Mouse (Mus musculus) left cerebral cortex, postnatal 25 days (tissue): ENCODE measurements around the gene Mrrf. TPM values are rescaled to one million over a fixed set of nuclear protein-coding genes. Genes with fewer than 3 reads are reported as not detected.

ENCODE experiments used
- DNase-seq, 2 experiments: peaks; one replicate each; pipeline ENCODE4 v3.0.0; 2022; ENCODE audit warnings: low spot score in 2 of 2, mixed read lengths in 1 of 2
- intact Hi-C: fragments of 180-260 bp; cut with DNase I; formaldehyde crosslinking; loops from one replicate; pipeline ENCODE4 v1.15.1; 2025
- total RNA-seq, 2 experiments: library from RNA; stranded (reverse); gene quantifications; 2 replicates each; pipeline ENCODE4 v1.2.3; 2021

Gene Mrrf
- total RNA-seq = 10 to 100 TPM; 15.5 to 20.0 TPM

GRCm38 (mm10) chr2:36136300-36136941 is at the start of gene Mrrf, which contains the start of gene Rbm18:
Gene Mrrf (plus strand): TSS chr2:36136389.
Gene Rbm18 (minus strand): TSS chr2:36136773.
- intact Hi-C loops = loop anchor here (5.0 kb wide), 4 partner anchors 61 to 129 kb away; partner anchors contain the start of genes Morn5 and Ndufa8
- peak; percentile 93 to 97 for DNase-seq

- DNase-seq = no peak
- intact Hi-C loops = no loop called here
Measured at GRCm38 (mm10) chr2:36089190-36089589, 47.0 kb upstream of the Mrrf start.

- DNase-seq = no peak
- intact Hi-C loops = no loop called here
Measured at GRCm38 (mm10) chr2:36090853-36091741, 45.1 kb upstream of the Mrrf start.

- no peak for DNase-seq
- intact Hi-C loops = no loop called here
Measured at GRCm38 (mm10) chr2:36092748-36093147, 43.4 kb upstream of the Mrrf start.

GRCm38 (mm10) chr2:36093301-36093700 is 42.9 kb upstream of the Mrrf start:
- intact Hi-C loops = no loop called here
- no peak for DNase-seq

- intact Hi-C loops = no loop called here
Measured at GRCm38 (mm10) chr2:36093914-36094475, 42.2 kb upstream of the Mrrf start.

GRCm38 (mm10) chr2:36097129-36097815 is 38.9 kb upstream of the Mrrf start:
- DNase-seq = no peak
- intact Hi-C loops = no loop called here

More at GRCm38 (mm10) chr2:36093914-36094475, 42.2 kb upstream of the Mrrf start:
- DNase-seq = no peak

GRCm38 (mm10) chr2:36098021-36098420 is 38.2 kb upstream of the Mrrf start:
- intact Hi-C loops = no loop called here
- no peak for DNase-seq

GRCm38 (mm10) chr2:36099739-36100138 is 36.5 kb upstream of the Mrrf start:
- no peak for DNase-seq
- intact Hi-C loops = loop anchor here (5.0 kb wide), 1 partner anchor 92 kb away; no protein-coding TSS in a partner anchor

- intact Hi-C loops = loop anchor here (5.0 kb wide), 1 partner anchor 95 kb away; no protein-coding TSS in a partner anchor
- no peak for DNase-seq
Measured at GRCm38 (mm10) chr2:36101866-36102558, 34.2 kb upstream of the Mrrf start.

- intact Hi-C loops = loop anchor here (5.0 kb wide), 1 partner anchor 95 kb away; no protein-coding TSS in a partner anchor
- no peak for DNase-seq
Measured at GRCm38 (mm10) chr2:36102559-36102946, 33.6 kb upstream of the Mrrf start.

GRCm38 (mm10) chr2:36103069-36103554 is 33.1 kb upstream of the Mrrf start:
- intact Hi-C loops = loop anchor here (5.0 kb wide), 1 partner anchor 96 kb away; no protein-coding TSS in a partner anchor
- DNase-seq = no peak

- intact Hi-C loops = loop anchor here (5.0 kb wide), 1 partner anchor 96 kb away; no protein-coding TSS in a partner anchor
Measured at GRCm38 (mm10) chr2:36103555-36104367, 32.4 kb upstream of the Mrrf start.

GRCm38 (mm10) chr2:36104436-36104955 is 31.7 kb upstream of the Mrrf start:
- intact Hi-C loops = loop anchor here (5.0 kb wide), 1 partner anchor 97 kb away; no protein-coding TSS in a partner anchor
- DNase-seq = no peak

More at GRCm38 (mm10) chr2:36103555-36104367, 32.4 kb upstream of the Mrrf start:
- DNase-seq = no peak

- intact Hi-C loops = loop anchor here (5.0 kb wide), 1 partner anchor 98 kb away; no protein-coding TSS in a partner anchor
Measured at GRCm38 (mm10) chr2:36104956-36105741, 31.0 kb upstream of the Mrrf start, which contains the start of gene Lhx6. Gene Lhx6 (minus strand): TSS chr2:36105408.

GRCm38 (mm10) chr2:36108615-36109014 is 27.6 kb upstream of the Mrrf start:
- intact Hi-C loops = no loop called here
- no peak for DNase-seq

More at GRCm38 (mm10) chr2:36104956-36105741, 31.0 kb upstream of the Mrrf start, which contains the start of gene Lhx6:
- no peak for DNase-seq

GRCm38 (mm10) chr2:36112632-36113031 is 23.6 kb upstream of the Mrrf start:
- no peak for DNase-seq
- intact Hi-C loops = no loop called here
